Mouse (Mus musculus): Measurements from ENCODE around the gene Vamp1.

The Vamp1 gene

GRCm38 (mm10) chr6:125215148-125215954 is at the start of gene Vamp1:
Vamp1 (plus strand) TSS chr6:125215551.
- DNase-seq: peak; percentile 98

GRCm38 (mm10) chr6:125166051-125166751 is 49.1 kb upstream of the Vamp1 start, which contains the start of gene Gapdh:
Gapdh (minus strand) TSS chr6:125166467.
- peak; percentile 90 for DNase-seq

DNA sequence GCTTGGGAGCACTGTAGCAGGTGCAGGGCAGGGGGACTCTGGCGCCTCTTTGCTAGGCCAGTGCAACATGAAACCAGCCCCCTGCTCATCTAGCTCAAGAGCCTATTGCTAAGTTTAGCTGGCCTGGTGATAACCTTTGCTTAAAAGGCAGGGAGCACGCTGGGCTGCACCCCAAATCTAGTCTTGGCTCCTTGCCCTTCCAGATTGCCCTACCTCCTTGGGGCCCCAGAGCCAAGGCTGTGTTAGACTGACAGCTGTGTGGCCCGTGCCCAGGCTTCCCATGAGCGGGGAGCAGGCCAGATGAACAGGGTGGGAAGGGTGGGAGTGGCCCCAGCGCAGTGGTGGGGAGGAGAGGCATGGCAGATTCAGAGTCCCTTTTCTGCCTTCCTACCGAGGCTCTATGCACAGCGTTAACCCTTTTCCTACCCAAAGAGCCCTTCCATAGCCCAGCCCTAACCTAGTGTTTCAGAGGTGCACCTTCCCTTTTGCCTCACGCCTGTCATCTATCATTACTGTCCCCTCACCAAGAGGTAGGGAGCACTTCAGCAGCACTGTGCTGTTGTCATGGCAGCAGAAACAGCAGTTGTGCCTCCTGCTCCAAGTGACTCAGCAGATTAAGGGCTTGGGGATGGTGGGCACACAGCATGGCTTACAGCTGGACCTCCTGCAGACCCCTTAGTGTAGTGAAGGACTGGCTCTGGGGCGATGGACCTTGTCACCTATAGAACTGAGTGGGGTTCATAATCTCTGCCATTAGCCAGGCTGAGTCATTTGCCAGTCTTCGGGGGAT is 48.3 kb upstream of the Vamp1 start:
- DNase-seq: peak; percentile 75

GRCm38 (mm10) chr6:125168086-125168485 is 47.3 kb upstream of the Vamp1 start:
- DNase-seq: no peak

- DNase-seq: no peak
Measured at GRCm38 (mm10) chr6:125170194-125170593, 45.2 kb upstream of the Vamp1 start.

- DNase-seq: no peak
Measured at GRCm38 (mm10) chr6:125172474-125172873, 42.9 kb upstream of the Vamp1 start.

- no peak for DNase-seq
Measured at GRCm38 (mm10) chr6:125173256-125173655, 42.1 kb upstream of the Vamp1 start.

- no peak for DNase-seq
Measured at GRCm38 (mm10) chr6:125175469-125175868, 39.9 kb upstream of the Vamp1 start.

- no peak for DNase-seq
Measured at GRCm38 (mm10) chr6:125179601-125180000, 35.8 kb upstream of the Vamp1 start.

GRCm38 (mm10) chr6:125182133-125182532 is 33.2 kb upstream of the Vamp1 start:
- no peak for DNase-seq

DNA sequence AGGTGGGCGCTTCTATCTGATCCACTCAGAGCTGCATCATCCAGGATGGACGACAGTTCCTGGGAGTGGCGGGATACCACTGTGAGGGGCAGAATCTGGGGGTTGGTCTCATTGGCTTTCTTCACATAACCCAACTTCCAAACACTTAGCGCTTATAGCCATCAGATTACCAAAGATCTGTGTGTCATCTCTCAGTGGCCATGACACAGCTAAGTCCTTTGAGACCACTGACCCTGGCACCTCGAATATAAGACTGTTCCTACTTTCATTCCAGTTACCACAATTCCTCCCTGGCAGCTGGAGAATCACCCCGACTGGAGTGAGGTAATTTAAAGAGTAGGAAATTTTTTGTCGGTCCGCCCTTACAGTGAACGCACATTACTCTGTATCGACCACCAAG is 29.1 kb upstream of the Vamp1 start:
- no peak for DNase-seq

GRCm38 (mm10) chr6:125190816-125191215 is 24.5 kb upstream of the Vamp1 start:
- DNase-seq: no peak

- DNase-seq: peak; percentile 98
Measured at GRCm38 (mm10) chr6:125191332-125192015, 23.9 kb upstream of the Vamp1 start, which contains the start of the genes Ncapd2 and Mrpl51. Ncapd2 (minus strand) TSS chr6:125191701. Mrpl51 (plus strand) TSS chr6:125191801.

DNA sequence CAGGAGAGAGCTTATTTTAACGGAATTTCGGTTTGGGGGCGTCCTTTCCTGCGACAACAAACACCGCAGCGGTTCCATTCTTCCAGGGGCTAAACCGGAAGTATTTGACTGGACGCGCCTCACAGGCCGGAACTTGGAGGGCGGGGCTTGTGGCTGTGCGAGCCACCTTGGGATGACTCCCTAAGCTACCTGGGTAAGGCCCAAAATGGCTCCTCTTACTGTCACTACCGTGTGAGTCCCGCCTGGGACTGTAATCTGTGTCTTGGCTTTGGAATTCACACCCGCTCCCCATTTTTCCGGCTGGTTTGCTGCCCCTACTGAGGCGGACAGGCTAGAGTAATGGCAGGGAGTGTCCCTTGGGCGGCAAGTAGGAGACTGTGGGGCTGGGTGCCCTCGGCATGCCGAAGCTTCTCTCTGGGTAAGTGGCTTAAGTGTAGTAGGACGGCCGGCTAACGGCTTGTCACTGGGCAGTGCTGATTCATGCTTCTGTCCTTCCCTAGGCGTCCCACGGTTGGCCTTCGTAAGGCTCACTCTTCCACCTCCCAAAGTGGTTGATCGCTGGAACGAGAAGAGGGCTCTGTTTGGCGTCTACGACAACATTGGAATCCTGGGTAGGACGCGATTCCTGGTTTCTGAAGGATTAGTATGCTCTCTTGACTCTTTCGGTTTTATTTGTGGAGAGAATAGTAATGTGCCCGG is 23.2 kb upstream of the Vamp1 start:
- DNase-seq: peak; percentile 94

GRCm38 (mm10) chr6:125192841-125193240 is 22.5 kb upstream of the Vamp1 start:
- no peak for DNase-seq

DNA sequence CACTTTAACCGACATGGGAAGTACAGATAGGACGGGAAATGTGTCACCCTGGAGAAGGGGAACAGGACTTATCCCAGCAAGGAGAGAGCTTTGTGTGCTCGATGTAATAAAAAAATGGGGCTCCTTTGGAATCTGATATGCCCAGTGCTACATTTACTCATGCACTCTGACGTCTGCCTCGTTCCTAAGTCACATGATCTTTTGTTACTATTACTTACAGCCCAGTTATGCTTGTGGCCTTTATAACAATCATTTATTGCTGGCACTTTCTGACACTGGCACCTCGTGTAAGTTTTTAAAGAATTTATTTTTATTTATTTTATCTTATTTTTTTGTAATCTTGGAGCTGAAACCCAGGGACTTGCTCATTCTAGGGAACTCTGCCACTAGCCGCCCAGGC is 22.0 kb upstream of the Vamp1 start:
- DNase-seq: no peak

GRCm38 (mm10) chr6:125195541-125196075 is 19.7 kb upstream of the Vamp1 start:
- DNase-seq: no peak

GRCm38 (mm10) chr6:125196301-125196700 is 19.1 kb upstream of the Vamp1 start:
- no peak for DNase-seq

- no peak for DNase-seq
Measured at GRCm38 (mm10) chr6:125197166-125197565, 18.2 kb upstream of the Vamp1 start.

DNA sequence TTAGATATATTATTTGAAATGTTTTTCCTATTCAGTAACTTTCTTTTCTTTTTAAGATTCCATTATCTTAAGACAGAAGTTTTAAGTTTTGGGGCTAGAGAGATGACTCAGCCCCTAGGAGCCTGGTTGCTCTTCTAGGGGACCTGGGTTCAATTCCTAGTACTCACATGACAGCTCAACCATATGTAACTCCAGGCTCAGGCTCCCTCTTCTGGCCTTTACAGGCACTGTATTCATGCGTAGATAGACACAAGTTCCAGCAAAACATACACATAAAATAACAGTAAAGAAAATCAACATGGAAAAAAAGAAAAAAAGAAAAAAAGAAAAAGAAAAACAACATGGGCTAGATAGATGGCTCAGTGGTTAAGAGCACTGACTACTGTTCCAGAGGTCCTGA is 4.9 kb upstream of the Vamp1 start:
- DNase-seq: no peak

- no peak for DNase-seq
Measured at GRCm38 (mm10) chr6:125212621-125213020, 2.7 kb upstream of the Vamp1 start.

DNA sequence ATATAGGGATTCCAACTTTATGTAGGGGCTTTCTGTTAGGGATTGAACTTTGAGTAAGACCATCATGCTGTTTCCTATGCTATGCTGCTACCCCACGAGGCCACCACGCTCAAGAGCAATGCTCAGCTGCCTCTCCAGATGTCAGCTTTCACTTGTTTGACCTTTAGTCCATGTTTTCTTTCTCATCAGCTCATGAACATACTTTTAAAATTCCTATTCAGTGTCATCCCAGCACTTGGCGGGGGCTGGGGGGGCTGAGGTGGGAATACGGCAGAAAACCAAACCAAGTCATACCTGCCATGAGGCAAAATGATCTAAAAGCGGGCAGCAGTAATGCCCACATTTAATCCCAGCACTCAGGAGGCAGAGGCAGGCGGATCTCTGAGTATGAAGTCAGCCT is 2.2 kb upstream of the Vamp1 start:
- no peak for DNase-seq

Measured in cerebellum, adult 11-12 months (tissue).